Mouse (Mus musculus) forebrain, embryonic 11.5 days (tissue): ENCODE results near the gene Ttc28. TPM values are rescaled to one million over a fixed set of nuclear protein-coding genes. Genes with fewer than 3 reads are reported as not detected.

Source experiments
- ATAC-seq: fragments of 200-750 bp; cut with Nextera tagmentation; replicated peaks from 2 replicates; pipeline ENCODE4 v1.8.0; 2017; ENCODE audit warnings: moderate TSS enrichment; ENCODE audit not compliant: low FRiP score
- DNase-seq: peaks from one replicate; pipeline ENCODE4 v3.0.0-alpha.2; 2017; ENCODE audit warnings: low spot score
- H3K27ac ChIP-seq: fragments of 300-500 bp; sonication (generic); 2 replicates; pipeline ENCODE4 v1.5.1; 2014; ENCODE audit warnings: low read depth, low read length
- H3K27me3 ChIP-seq: fragments of 300-500 bp; sonication (generic); 2 replicates; pipeline ENCODE4 v1.6.1; 2014; ENCODE audit warnings: mild to moderate bottlenecking, low read length, mixed read lengths; ENCODE audit not compliant: control insufficient read depth, insufficient read depth
- H3K36me3 ChIP-seq: fragments of 300-500 bp; sonication (generic); 2 replicates; pipeline ENCODE4 v1.6.1; 2014; ENCODE audit warnings: mild to moderate bottlenecking, low read length, moderate library complexity, mixed read lengths; ENCODE audit not compliant: control insufficient read depth, insufficient read depth
- H3K4me1 ChIP-seq: fragments of 300-500 bp; sonication (generic); replicated peaks from 2 replicates; pipeline ENCODE4 v1.6.1; 2014; ENCODE audit warnings: low read length, mixed read lengths; ENCODE audit not compliant: control insufficient read depth, insufficient read depth
- H3K4me2 ChIP-seq: fragments of 300-500 bp; sonication (generic); 2 replicates; pipeline ENCODE4 v1.6.1; 2014; ENCODE audit warnings: low read depth, mild to moderate bottlenecking, low read length, moderate library complexity, mixed read lengths; ENCODE audit not compliant: severe bottlenecking
- H3K4me3 ChIP-seq: fragments of 300-500 bp; sonication (generic); 2 replicates; pipeline ENCODE4 v1.5.1; 2014; ENCODE audit warnings: low read depth, low read length
- H3K9ac ChIP-seq: fragments of 300-500 bp; sonication (generic); 2 replicates; pipeline ENCODE4 v1.6.1; 2014; ENCODE audit warnings: low read length
- H3K9me3 ChIP-seq: fragments of 300-500 bp; sonication (generic); 2 replicates; pipeline ENCODE4 v1.6.1; 2016; ENCODE audit warnings: low read length, mixed read lengths; ENCODE audit not compliant: control insufficient read depth
- WGBS: fragments of 180-500 bp; shearing (Covaris S2); extraction: QIAGEN DNeasy Blood & Tissue Kit; methylation state at CpG from one replicate; pipeline ENCODE4 v1.1.7; 2014; 5-methylcytosine and 5-hydroxymethylcytosine counted together
- polyA plus RNA-seq: library from polyadenylated mRNA; unstranded; fragments of >200 nt; fragmentation: Nextera tagmentation; extraction: Ambion mirVana; gene quantifications from 2 replicates; pipeline ENCODE4 v1.2.1, GENCODE M21; 2014

The Ttc28 gene
- polyA plus RNA-seq, 1 experiment from 2014 or later, result 19.9 TPM

DNA sequence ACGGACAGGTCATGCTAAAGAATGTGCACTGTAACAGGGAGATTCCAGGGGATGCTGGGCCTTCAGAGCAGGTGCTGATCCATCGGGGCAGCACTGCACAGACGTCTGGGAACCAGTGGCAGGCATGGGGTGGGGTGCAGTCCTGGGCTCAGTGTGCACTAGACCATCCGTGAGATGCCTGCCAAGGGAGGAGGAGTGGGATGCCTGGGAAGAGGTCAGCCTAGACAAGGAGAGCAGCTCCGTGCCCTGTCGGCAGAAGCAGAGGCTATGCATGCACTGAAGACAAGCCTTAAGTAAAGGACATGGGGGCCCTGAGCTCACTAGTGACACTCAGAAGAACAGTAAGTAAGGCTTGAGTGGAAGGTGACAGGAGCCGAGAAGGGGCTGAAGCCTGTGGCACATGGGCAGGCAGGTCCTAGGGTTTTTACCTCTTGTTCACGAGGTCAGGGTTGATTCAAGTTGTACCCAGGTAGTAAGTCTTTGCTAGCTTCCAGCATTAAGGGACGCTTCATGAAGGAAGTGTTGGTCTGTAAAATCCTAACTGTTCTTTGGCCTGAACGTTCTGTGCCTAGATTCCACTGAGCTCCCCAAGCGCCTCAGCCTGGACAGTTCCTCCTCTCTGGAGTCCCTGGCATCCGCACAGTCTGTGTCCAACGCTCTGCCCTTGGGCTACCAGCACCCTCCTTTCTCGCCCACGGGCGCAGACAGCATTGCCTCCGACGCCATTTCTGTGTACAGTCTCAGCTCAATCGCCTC is 405.0 kb downstream of the Ttc28 start:
- H3K9ac ChIP-seq, result no peak overlapping the region
- H3K27ac ChIP-seq, result no peak overlapping the region
- H3K4me1 ChIP-seq, result no peaks in the 10 kb centered on the region
- ATAC-seq, result no peak
- no peaks in the 10 kb centered on the region for H3K27me3 ChIP-seq
- no peak for DNase-seq
- no peaks in the 10 kb centered on the region for H3K9me3 ChIP-seq
- H3K36me3 ChIP-seq, result peaks cover 2% of the 10 kb centered on the region; the same call in 1 of the 2 replicates
- H3K4me3 ChIP-seq, result no peak overlapping the region
- H3K4me2 ChIP-seq, result no peak overlapping the region
- 86% methylated on average over 19 of the region's 19 CpGs for WGBS

DNA sequence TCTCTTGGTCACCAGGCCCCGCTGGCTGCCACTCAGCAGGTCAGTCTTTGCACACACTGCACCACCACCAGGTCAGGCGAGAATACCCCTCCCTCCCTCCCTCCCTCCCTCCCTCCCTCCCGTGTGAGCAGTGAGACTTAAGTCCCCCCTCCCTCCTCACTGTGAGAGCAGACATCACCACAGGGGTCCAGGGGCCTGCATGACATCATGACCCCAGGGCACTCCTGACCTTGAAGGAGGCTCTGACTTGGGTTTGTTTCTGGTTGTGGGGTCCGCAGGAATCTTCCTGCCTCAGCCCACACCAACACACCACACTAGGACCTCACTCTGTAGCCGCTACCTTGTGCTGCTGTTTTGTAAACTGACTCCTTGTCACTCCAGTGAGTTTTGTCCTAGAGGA is 408.0 kb downstream of the Ttc28 start:
- H3K36me3 ChIP-seq, result peaks cover 2% of the 10 kb centered on the region; the same call in 1 of the 2 replicates
- H3K4me2 ChIP-seq, result no peak overlapping the region
- DNase-seq (no peak), ATAC-seq (no peak)
- H3K27me3 ChIP-seq, result no peaks in the 10 kb centered on the region
- H3K9me3 ChIP-seq, result no peaks in the 10 kb centered on the region
- H3K27ac ChIP-seq, result no peak overlapping the region
- 0 out of 2 replicates have a peak, but pooled peaks cover 2% of the 10 kb centered on the region for H3K4me1 ChIP-seq
- no peak overlapping the region for H3K4me3 ChIP-seq
- 66% methylated on average over 4 of the region's 5 CpGs for WGBS
- no peak overlapping the region for H3K9ac ChIP-seq

- H3K4me1 ChIP-seq, result 0 out of 2 replicates have a peak, but pooled peaks cover 2% of the 10 kb centered on the region
- ATAC-seq, result no peak
- no peak overlapping the region for H3K9ac ChIP-seq
- DNase-seq, result no peak
- H3K4me2 ChIP-seq, result no peak overlapping the region
- 94% methylated on average over 11 of the region's 11 CpGs for WGBS
- H3K9me3 ChIP-seq, result no peaks in the 10 kb centered on the region
- no peak overlapping the region for H3K4me3 ChIP-seq
- no peak overlapping the region for H3K27ac ChIP-seq
- peaks cover 2% of the 10 kb centered on the region; the same call in 1 of the 2 replicates for H3K36me3 ChIP-seq
- no peaks in the 10 kb centered on the region for H3K27me3 ChIP-seq
Measured at GRCm38 (mm10) chr5:111288486-111288885, 408.9 kb downstream of the Ttc28 start.

- Histone ChIP-seq H3K36me3 (peaks cover 2% of the 10 kb centered on the region; the same call in 1 of the 2 replicates), H3K9me3 (no peaks in the 10 kb centered on the region), H3K27me3 (no peaks in the 10 kb centered on the region), H3K27ac (no peak overlapping the region), H3K4me2 (no peak overlapping the region), H3K4me3 (no peak overlapping the region), H3K4me1 (0 out of 2 replicates have a peak, but pooled peaks cover 2% of the 10 kb centered on the region), H3K9ac (no peak overlapping the region)
- DNase-seq (no peak), ATAC-seq (no peak)
- WGBS, result 78% methylated on average over 11 of the region's 11 CpGs
Measured at GRCm38 (mm10) chr5:111290071-111290470, 410.5 kb downstream of the Ttc28 start.

- 74% methylated on average over 10 of the region's 10 CpGs for WGBS
- peak; percentile 37 for DNase-seq
- Histone ChIP-seq H3K4me3 (no peak overlapping the region), H3K9ac (no peak overlapping the region), H3K9me3 (no peaks in the 10 kb centered on the region), H3K27ac (no peak overlapping the region), H3K36me3 (no peaks in the 10 kb centered on the region), H3K4me1 (0 out of 2 replicates have a peak, but pooled peaks cover 2% of the 10 kb centered on the region), H3K4me2 (no peak overlapping the region), H3K27me3 (no peaks in the 10 kb centered on the region)
- no peak for ATAC-seq
Measured at GRCm38 (mm10) chr5:111291639-111292038, 412.0 kb downstream of the Ttc28 start.

DNA sequence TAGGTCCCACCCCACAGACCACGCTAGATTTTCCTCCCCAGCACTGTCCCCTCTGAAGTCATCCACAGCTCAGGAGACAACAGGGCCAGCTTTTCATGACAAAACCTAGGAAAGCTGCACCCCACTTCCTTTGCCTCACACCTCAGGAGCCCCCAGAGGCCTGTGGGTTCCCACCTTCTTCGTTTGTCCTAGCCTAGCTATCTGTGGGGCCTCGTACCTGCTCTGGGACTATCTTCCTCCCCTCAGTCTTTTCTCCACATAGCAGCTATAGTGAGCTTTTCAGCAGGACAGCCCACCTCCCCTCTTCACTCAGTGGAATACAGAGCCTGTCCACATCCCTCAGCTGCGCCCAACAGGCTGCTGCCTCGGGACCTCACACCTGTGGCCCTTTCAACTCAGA is 418.2 kb downstream of the Ttc28 start:
- Histone ChIP-seq H3K4me3 (no peak overlapping the region), H3K4me1 (no peaks in the 10 kb centered on the region), H3K9ac (no peak overlapping the region), H3K27me3 (no peaks in the 10 kb centered on the region), H3K9me3 (no peaks in the 10 kb centered on the region), H3K27ac (no peak overlapping the region), H3K4me2 (no peak overlapping the region), H3K36me3 (no peaks in the 10 kb centered on the region)
- 76% methylated on average over 5 of the region's 5 CpGs for WGBS
- ATAC-seq, result no peak
- DNase-seq, result no peak

DNA sequence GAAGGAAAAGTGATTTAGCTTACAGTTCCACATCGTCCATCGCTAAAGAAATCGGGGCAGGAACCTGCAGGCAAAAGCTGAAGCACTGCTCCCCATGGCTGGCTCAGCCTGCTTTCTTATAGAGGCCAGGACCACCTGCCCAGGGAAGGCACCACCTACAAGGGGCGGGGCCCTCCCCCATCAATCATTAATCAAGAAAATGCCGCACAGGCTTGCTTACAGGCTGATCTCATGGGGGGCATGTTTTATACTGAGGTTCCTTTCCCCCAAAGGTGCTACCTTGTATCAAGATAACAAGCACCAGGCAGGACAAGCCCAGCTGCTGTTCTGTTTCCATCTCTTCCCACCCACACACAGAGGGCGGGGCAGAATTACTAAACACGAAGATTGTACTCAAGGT is 419.1 kb downstream of the Ttc28 start:
- ATAC-seq, result no peak
- Histone ChIP-seq H3K4me1 (no peaks in the 10 kb centered on the region), H3K36me3 (no peaks in the 10 kb centered on the region), H3K9me3 (no peaks in the 10 kb centered on the region), H3K9ac (no peak overlapping the region), H3K4me2 (no peak overlapping the region), H3K27ac (no peak overlapping the region), H3K27me3 (no peaks in the 10 kb centered on the region), H3K4me3 (no peak overlapping the region)
- WGBS, result 51% methylated on average over 7 of the region's 7 CpGs
- no peak for DNase-seq

DNA sequence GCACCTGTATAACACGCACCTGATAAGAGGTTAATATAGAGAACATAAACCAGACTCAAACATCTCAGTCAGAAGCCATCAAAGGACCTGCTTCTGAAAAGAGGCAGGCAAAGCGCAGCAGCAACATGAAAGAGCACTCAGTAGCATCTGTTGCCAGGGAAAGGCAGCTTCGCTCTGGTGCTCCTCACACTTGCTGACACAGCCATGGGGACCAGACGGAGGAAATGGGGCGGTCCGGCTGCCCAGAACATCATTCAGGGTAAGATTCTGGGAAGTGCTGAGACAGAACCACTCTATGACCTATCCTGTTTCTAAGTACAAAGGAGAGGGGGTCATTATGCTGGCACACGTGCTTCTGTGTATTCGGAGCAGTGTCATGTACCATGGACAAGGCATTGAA is 421.2 kb downstream of the Ttc28 start:
- ATAC-seq, result no peak
- DNase-seq, result no peak
- 81% methylated on average over 8 of the region's 8 CpGs for WGBS

GRCm38 (mm10) chr5:111301736-111302135 is 422.1 kb downstream of the Ttc28 start:
- Histone ChIP-seq H3K27me3 (no peaks in the 10 kb centered on the region), H3K36me3 (no peaks in the 10 kb centered on the region), H3K4me2 (no peak overlapping the region), H3K9me3 (no peaks in the 10 kb centered on the region), H3K27ac (no peak overlapping the region), H3K4me3 (no peak overlapping the region), H3K9ac (no peak overlapping the region), H3K4me1 (no peaks in the 10 kb centered on the region)
- WGBS, result 77% methylated on average over 7 of the region's 7 CpGs
- ATAC-seq, result no peak
- no peak for DNase-seq

More for the DNA sequence above, 421.2 kb downstream of the Ttc28 start:
- no peak overlapping the region for H3K27ac ChIP-seq
- no peak overlapping the region for H3K4me3 ChIP-seq
- H3K9me3 ChIP-seq, result no peaks in the 10 kb centered on the region
- H3K9ac ChIP-seq, result no peak overlapping the region
- H3K4me1 ChIP-seq, result no peaks in the 10 kb centered on the region
- no peaks in the 10 kb centered on the region for H3K36me3 ChIP-seq
- H3K27me3 ChIP-seq, result no peaks in the 10 kb centered on the region
- no peak overlapping the region for H3K4me2 ChIP-seq
